Comparison of ENCODE assay signal across 8 mouse cellular contexts in genomic region chr2:119323866-119324575, GRCm38 (mm10). TPM values are rescaled to one million over a fixed set of nuclear protein-coding genes. Genes with fewer than 3 reads are reported as not detected.
A peak's percentile ranks its signal among the peaks of the same experiment; 100 is the strongest.
DNase-seq lines count a peak whose midpoint lies in the region; ATAC-seq lines count a peak whose summit lies in the region.

No protein-coding gene starts in this region.

- H3K36me3 ChIP-seq in kidney, embryonic 14.5 days (ENCODE audit: control insufficient read depth, insufficient read depth, low read length), result no peaks in the 10 kb centered on the region
- no peaks in the 10 kb centered on the region for H3K36me3 ChIP-seq in forebrain, embryonic 13.5 days (ENCODE audit: poor library complexity, severe bottlenecking)
- no peaks in the 10 kb centered on the region for H3K36me3 ChIP-seq in limb, embryonic 12.5 days
- H3K36me3 ChIP-seq in neural tube, embryonic 15.5 days, result no peaks in the 10 kb centered on the region

- peak overlapping the region; percentile 37; the same call in 1 of the 2 replicates for H3K9ac ChIP-seq in kidney, embryonic 14.5 days (ENCODE audit: low read depth, low read length)
- H3K9ac ChIP-seq in forebrain, embryonic 13.5 days, result no peak overlapping the region; the same call in 1 of the 2 replicates
- H3K9ac ChIP-seq in limb, embryonic 12.5 days (replicated peaks), result no peak overlapping the region
- H3K9ac ChIP-seq in neural tube, embryonic 15.5 days (replicated peaks), result no peak overlapping the region

- ATAC-seq in kidney, embryonic 14.5 days (ENCODE audit: low FRiP score, low TSS enrichment), result no peak
- ATAC-seq in forebrain, embryonic 13.5 days, result no peak
- no peak for ATAC-seq in limb, embryonic 12.5 days (ENCODE audit: insufficient number of reproducible peaks, insufficient read depth, low FRiP score, low TSS enrichment, low read depth)
- ATAC-seq in neural tube, embryonic 15.5 days (ENCODE audit: low FRiP score), result no peak

- peak overlapping the region; percentile 51 for H3K4me3 ChIP-seq in kidney, embryonic 14.5 days (ENCODE audit: low read length)
- peak overlapping the region; percentile 42 for H3K4me3 ChIP-seq in forebrain, embryonic 13.5 days
- peak overlapping the region; percentile 51 for H3K4me3 ChIP-seq in limb, embryonic 12.5 days (replicated peaks)
- peak overlapping the region; percentile 9; the same call in 1 of the 2 replicates for H3K4me3 ChIP-seq in neural tube, embryonic 15.5 days (replicated peaks)

- peak overlapping the region; percentile 75; the same call in 1 of the 2 replicates for H3K4me2 ChIP-seq in kidney, embryonic 14.5 days (replicated peaks; ENCODE audit: low read depth, low read length)
- H3K4me2 ChIP-seq in forebrain, embryonic 13.5 days, result peak overlapping the region; percentile 77
- peak overlapping the region; percentile 82 for H3K4me2 ChIP-seq in limb, embryonic 12.5 days
- peak overlapping the region; percentile 98 for H3K4me2 ChIP-seq in neural tube, embryonic 15.5 days

- under 1% methylated on average over 32 of the region's 32 CpGs for WGBS in kidney, embryonic 14.5 days
- 2% methylated on average over 31 of the region's 32 CpGs for WGBS in forebrain, embryonic 13.5 days
- WGBS in limb, embryonic 12.5 days, result 3% methylated on average over 30 of the region's 32 CpGs
- WGBS in neural tube, embryonic 15.5 days, result 2% methylated on average over 32 of the region's 32 CpGs

- H3K27me3 ChIP-seq in kidney, embryonic 14.5 days (ENCODE audit: control insufficient read depth, insufficient read depth, low read length), result peaks cover 88% of the 10 kb centered on the region
- peaks cover 98% of the 10 kb centered on the region for H3K27me3 ChIP-seq in forebrain, embryonic 13.5 days
- peaks cover 97% of the 10 kb centered on the region for H3K27me3 ChIP-seq in limb, embryonic 12.5 days
- peaks cover 91% of the 10 kb centered on the region for H3K27me3 ChIP-seq in neural tube, embryonic 15.5 days (replicated peaks)

- DNase-seq in kidney, postnatal 4 days, result no peak
- no peak for DNase-seq in frontal cortex, adult 2 months (ENCODE audit: extremely low spot score in 1 of 2, low spot score in 1 of 2)
- DNase-seq in adipocyte (ENCODE audit: low spot score), result no peak
- no peak for DNase-seq in adrenal gland, postnatal 10 days

- no peaks in the 10 kb centered on the region for H3K9me3 ChIP-seq in kidney, embryonic 14.5 days (ENCODE audit: control insufficient read depth, low read length)
- H3K9me3 ChIP-seq in forebrain, embryonic 13.5 days (replicated peaks), result no peaks in the 10 kb centered on the region; the same call in 1 of the 2 replicates
- no peaks in the 10 kb centered on the region for H3K9me3 ChIP-seq in limb, embryonic 12.5 days
- H3K9me3 ChIP-seq in neural tube, embryonic 15.5 days (replicated peaks), result no peaks in the 10 kb centered on the region

- H3K4me1 ChIP-seq in kidney, embryonic 14.5 days (ENCODE audit: control insufficient read depth, insufficient read depth, low read length), result peaks cover 41% of the 10 kb centered on the region
- H3K4me1 ChIP-seq in forebrain, embryonic 13.5 days, result peaks cover 83% of the 10 kb centered on the region
- peaks cover 55% of the 10 kb centered on the region for H3K4me1 ChIP-seq in limb, embryonic 12.5 days (replicated peaks)
- H3K4me1 ChIP-seq in neural tube, embryonic 15.5 days, result peaks cover 71% of the 10 kb centered on the region

- no peak overlapping the region for H3K27ac ChIP-seq in kidney, embryonic 14.5 days (ENCODE audit: low read depth, low read length)
- no peak overlapping the region for H3K27ac ChIP-seq in forebrain, embryonic 13.5 days
- no peak overlapping the region for H3K27ac ChIP-seq in limb, embryonic 12.5 days
- no peak overlapping the region for H3K27ac ChIP-seq in neural tube, embryonic 15.5 days (replicated peaks)

RNA-seq across cellular contexts. Expression of gene Dll4, which starts 1.6 kb away (rescaled TPM):
- polyA plus RNA-seq in kidney, embryonic 14.5 days (2014; fragmentation: Nextera tagmentation; extraction: Ambion mirVana), result 4.9 and 8.3 TPM in 2 replicates
- 3.9 and 4.0 TPM in 2 replicates for polyA plus RNA-seq in forebrain, embryonic 13.5 days (2015; fragmentation: Nextera tagmentation; extraction: Ambion mirVana)
- 4.8 and 5.3 TPM in 2 replicates for polyA plus RNA-seq in limb, embryonic 12.5 days (2016; fragmentation: Nextera tagmentation; extraction: Ambion mirVana)
- polyA plus RNA-seq in neural tube, embryonic 15.5 days (2015; fragmentation: Nextera tagmentation; extraction: Ambion mirVana), result 3.9 and 10.4 TPM in 2 replicates
- 3.3 and 4.2 TPM in 2 replicates for polyA plus RNA-seq in frontal cortex, adult 2 months (2012; rRNA removed)
- 10 to 100 TPM; 16.4 to 18.4 TPM for total RNA-seq in adrenal gland, postnatal 10 days (2021)

RNA-seq across cellular contexts. Expression of gene Chac1, which starts 27.0 kb away (rescaled TPM):
- 0.38 and 1.0 TPM in 2 replicates for polyA plus RNA-seq in kidney, embryonic 14.5 days (2014; fragmentation: Nextera tagmentation; extraction: Ambion mirVana)
- polyA plus RNA-seq in forebrain, embryonic 13.5 days (2015; fragmentation: Nextera tagmentation; extraction: Ambion mirVana), result 2.3 and 3.4 TPM in 2 replicates
- 0.45 and 0.68 TPM in 2 replicates for polyA plus RNA-seq in limb, embryonic 12.5 days (2016; fragmentation: Nextera tagmentation; extraction: Ambion mirVana)
- 11.3 and 12.1 TPM in 2 replicates for polyA plus RNA-seq in neural tube, embryonic 15.5 days (2015; fragmentation: Nextera tagmentation; extraction: Ambion mirVana)
- 7.1 and 7.6 TPM in 2 replicates for polyA plus RNA-seq in frontal cortex, adult 2 months (2012; rRNA removed)
- total RNA-seq in adrenal gland, postnatal 10 days (2021), result 1 to 10 TPM; 2.4 to 5.8 TPM

RNA-seq across cellular contexts. Expression of gene Vps18, which starts 35.5 kb away (rescaled TPM):
- 7.1 and 13.3 TPM in 2 replicates for polyA plus RNA-seq in kidney, embryonic 14.5 days (2014; fragmentation: Nextera tagmentation; extraction: Ambion mirVana)
- 21.2 and 23.5 TPM in 2 replicates for polyA plus RNA-seq in forebrain, embryonic 13.5 days (2015; fragmentation: Nextera tagmentation; extraction: Ambion mirVana)
- 23.8 and 24.6 TPM in 2 replicates for polyA plus RNA-seq in limb, embryonic 12.5 days (2016; fragmentation: Nextera tagmentation; extraction: Ambion mirVana)
- 23.7 and 23.8 TPM in 2 replicates for polyA plus RNA-seq in neural tube, embryonic 15.5 days (2015; fragmentation: Nextera tagmentation; extraction: Ambion mirVana)
- 28.6 and 28.8 TPM in 2 replicates for polyA plus RNA-seq in frontal cortex, adult 2 months (2012; rRNA removed)
- total RNA-seq in adrenal gland, postnatal 10 days (2021), result 10 to 100 TPM; 16.0 to 17.7 TPM

RNA-seq across cellular contexts. Expression of gene Rhov, which starts 52.9 kb away (rescaled TPM):
- 0.23 and 0.61 TPM in 2 replicates for polyA plus RNA-seq in kidney, embryonic 14.5 days (2014; fragmentation: Nextera tagmentation; extraction: Ambion mirVana)
- polyA plus RNA-seq in forebrain, embryonic 13.5 days (2015; fragmentation: Nextera tagmentation; extraction: Ambion mirVana), result 6.2 and 8.0 TPM in 2 replicates
- polyA plus RNA-seq in limb, embryonic 12.5 days (2016; fragmentation: Nextera tagmentation; extraction: Ambion mirVana), result 8.5 TPM in 2 replicates
- polyA plus RNA-seq in neural tube, embryonic 15.5 days (2015; fragmentation: Nextera tagmentation; extraction: Ambion mirVana), result 39.5 and 46.6 TPM in 2 replicates
- polyA plus RNA-seq in frontal cortex, adult 2 months (2012; rRNA removed), result 6.2 and 6.5 TPM in 2 replicates
- under 1 TPM; 0.27 to 0.36 TPM for total RNA-seq in adrenal gland, postnatal 10 days (2021)
